Mouse (Mus musculus) induced T-regulatory cell, adult 2 months (primary cell): ENCODE measurements around the gene Fam189a1.

Experiments
- DNase-seq: peaks from one replicate; pipeline ENCODE4 v3.0.0-alpha.2; 2012; ENCODE audit warnings: low read depth

The Fam189a1 gene

DNA sequence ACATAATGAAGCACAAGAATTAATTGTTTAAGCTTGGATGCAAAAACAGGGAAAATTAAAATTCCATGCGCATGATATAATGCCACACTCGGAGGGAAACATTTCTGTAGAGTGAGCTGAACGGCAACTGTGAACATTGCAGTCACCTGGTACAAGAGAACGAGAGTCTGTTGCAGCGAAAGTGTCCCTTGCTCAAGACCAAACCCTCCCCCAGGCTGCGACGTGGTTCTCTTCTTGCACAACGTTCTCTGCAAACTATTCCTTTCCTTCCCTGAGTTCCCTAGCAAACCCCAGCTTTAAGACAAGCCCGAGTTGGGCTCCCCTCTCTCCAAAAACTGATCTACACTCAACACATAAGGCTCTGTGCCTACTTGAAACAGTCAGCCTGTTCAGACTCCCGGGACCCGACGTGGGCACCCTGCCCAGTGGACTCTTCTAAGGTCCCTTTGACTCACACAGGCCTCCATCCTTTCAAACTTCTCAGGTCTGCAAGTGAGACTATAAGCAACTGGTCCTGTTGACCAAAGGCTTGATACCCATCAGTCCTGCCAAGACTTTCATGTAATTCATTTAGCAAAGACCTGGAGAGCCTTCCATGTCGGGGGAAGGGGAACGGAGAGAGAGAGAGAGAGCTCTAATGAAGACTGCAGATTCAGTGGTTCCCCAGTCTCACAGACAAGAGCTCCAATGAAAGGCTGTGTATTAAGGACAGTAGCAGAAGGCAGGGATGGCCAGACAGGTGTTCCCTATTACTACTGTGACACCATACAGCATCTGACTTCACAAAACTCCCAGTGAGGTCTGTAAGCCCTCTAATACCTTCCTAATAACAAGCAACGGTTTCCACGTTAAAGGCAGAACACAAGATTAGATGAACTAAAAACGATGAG lies 51.9 kb downstream of the Fam189a1 start:
- DNase-seq, result no peak

GRCm38 (mm10) chr7:65101661-65102060 lies 54.7 kb downstream of the Fam189a1 start:
- DNase-seq, result no peak

GRCm38 (mm10) chr7:65097708-65098107 lies 58.7 kb downstream of the Fam189a1 start:
- no peak for DNase-seq

GRCm38 (mm10) chr7:65095631-65096107 lies 60.7 kb downstream of the Fam189a1 start:
- no peak for DNase-seq

GRCm38 (mm10) chr7:65093314-65093713 lies 63.1 kb downstream of the Fam189a1 start:
- DNase-seq, result no peak

DNA sequence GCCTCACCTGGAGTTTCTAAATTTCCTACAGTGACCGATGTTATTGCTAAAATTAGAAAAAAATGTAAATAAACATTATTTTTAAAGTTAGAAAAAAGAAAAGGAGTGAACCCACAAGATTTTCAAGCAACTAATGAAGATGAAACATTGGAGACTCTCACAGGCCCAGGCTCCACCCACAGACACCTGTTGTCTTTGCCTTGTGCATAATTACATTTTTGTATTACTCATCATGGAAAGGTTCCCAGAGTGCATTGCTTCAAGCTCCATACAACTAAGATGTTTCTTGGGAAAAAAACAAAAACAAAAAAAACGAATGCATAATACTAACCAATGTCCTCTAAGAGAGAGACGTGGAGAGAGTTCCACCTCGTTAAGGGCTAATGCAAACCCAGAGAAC lies 64.9 kb downstream of the Fam189a1 start:
- no peak for DNase-seq

DNA sequence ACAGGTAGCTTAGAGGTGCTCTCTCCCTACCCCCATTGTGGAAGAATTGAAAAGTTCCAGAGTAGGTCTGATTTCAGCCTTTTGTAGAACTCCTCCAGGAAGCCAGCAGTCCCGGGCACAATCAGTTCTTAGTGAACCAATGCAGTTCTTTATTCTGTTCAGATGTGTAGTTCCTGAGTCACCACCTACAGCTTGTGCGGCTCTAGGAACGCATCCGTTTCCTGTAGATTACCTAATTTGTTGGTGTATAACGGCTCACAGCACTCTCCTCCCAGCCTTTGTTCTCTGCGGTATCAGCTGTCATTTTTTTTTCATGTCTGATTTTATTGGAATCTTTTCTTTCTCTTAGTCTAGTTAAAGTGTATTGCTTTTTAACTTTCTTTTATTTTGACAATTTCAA lies 70.4 kb downstream of the Fam189a1 start:
- no peak for DNase-seq

DNA sequence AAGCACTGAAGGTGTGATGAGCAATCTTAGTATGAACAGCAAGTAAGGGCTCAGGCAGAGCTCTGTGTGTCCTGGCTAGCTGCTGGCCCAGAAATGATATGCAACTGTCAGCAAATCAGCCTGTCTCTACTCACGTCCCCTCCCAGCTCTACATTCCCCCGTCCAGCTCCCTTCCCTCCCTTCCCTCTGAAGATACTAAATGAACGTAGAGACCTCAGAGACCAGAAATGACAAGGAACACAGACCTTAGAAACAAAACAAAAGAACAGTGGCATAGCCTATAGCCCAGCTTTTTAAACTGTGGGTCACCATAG lies 73.6 kb downstream of the Fam189a1 start:
- no peak for DNase-seq

DNA sequence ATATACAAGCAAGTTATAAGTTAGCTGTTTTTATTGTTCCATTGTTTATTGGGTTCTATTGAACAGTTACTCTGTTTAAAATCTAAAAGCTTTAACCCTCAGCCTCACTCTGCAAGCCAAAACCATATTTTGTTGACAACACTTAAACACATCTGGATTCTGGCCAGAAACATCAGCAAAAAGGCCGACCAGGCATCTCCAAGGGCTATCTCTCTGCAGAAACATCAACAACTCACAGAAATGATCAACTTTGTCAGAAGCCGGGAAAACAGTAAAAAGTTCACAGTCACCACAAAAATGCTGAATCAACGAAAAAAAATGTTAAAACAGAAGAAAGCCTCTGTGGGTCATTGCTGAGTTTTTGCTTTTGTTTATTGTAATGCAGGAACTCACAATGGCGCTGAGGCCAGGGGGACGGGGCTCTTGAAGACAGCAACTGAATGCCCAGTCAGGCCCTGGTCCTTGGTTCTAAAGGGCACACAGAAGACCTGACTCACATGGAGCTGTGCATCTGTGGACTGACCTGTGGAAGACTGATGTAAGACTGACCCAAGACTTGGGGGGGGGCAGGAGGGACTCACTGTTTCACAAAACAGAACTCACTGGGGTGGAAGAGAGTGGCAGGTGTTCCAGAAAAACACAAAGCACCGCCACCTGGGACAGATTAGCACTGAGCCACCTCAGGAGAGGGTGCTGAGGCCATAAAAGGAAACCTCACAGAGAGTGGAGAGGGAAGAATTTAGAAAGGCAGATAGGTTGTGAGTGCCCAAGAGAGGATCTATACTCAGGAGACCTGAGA lies 74.2 kb downstream of the Fam189a1 start:
- no peak for DNase-seq

GRCm38 (mm10) chr7:65076134-65076533 lies 80.2 kb downstream of the Fam189a1 start:
- no peak for DNase-seq

- no peak for DNase-seq
These were observed 82.2 kb downstream of the Fam189a1 start for GRCm38 (mm10) chr7:65074194-65074593.

DNA sequence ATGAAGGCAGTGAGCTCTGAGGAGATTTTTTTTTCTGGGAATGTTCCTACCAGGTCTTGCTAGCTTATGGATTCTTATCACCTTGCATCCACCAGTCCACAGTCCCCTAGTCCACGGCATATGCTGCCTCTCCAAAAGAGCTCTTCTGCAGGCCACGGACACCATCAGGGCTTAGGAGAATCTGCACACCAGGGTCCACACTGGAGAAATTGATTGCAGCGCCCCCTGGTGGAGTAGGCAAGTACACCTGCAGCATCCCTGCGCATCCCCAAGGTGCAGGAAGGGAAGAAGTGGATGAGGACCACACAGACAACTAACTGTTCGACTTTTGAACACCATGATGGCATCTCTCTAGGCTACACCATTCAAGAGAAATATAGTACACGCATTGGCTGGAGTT lies 82.8 kb downstream of the Fam189a1 start:
- DNase-seq, result peak; percentile 6

GRCm38 (mm10) chr7:65066211-65066610 lies 90.2 kb downstream of the Fam189a1 start:
- DNase-seq, result no peak

GRCm38 (mm10) chr7:65065457-65065856 lies 90.9 kb downstream of the Fam189a1 start:
- DNase-seq, result no peak

- DNase-seq, result no peak
These were observed 91.7 kb downstream of the Fam189a1 start for GRCm38 (mm10) chr7:65064638-65065037.

GRCm38 (mm10) chr7:65064096-65064495 lies 92.3 kb downstream of the Fam189a1 start:
- DNase-seq, result no peak

DNA sequence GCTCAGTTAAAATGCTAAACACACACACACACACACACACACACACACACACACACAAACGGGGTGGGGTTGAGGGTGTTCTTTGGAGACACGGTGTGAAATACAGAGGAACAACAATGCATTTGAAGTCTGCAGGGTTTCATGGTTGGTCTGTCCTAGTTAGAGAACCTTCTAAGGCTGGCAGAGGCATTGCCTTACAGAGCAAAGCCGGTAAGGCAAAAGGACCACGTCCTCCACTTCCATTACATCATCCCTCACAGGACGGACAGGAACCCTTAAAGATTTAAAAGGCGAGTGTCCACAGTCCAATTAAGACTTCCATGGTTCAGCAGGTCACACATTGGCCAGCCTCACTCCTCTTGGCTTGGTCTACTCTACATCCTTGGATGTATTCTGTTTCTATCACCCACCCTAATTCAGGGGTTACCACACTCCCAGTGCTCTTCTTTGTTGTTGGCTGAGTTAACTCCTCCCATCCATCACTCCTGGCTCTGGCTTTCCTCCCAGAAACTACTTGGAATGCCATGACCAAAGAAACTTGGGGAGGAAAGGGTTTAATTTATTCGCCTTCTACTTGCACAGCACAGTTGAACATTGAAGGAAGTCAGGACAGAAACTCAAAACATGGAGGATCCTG lies 96.1 kb downstream of the Fam189a1 start:
- no peak for DNase-seq

- DNase-seq, result no peak
These were observed 99.5 kb downstream of the Fam189a1 start for GRCm38 (mm10) chr7:65056864-65057263.

DNA sequence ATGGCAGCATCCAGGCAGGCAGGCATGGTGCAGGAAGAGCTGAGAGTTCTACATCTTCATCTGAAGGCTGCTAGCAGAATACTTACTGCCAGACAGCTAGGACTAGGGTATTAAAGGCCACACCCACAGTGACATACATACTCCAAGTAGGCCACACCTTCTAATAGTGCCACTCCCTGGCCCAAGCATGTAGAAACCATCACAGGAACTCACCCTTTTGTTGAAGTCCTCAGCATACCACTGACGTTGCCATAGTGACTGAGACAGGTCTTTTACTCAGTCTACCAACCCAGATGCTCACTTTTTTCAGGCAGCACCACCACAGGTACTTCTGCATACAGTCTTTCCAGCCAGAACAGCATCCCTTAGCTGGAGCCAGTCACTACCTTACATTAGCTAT lies 104.4 kb downstream of the Fam189a1 start:
- DNase-seq, result no peak

DNA sequence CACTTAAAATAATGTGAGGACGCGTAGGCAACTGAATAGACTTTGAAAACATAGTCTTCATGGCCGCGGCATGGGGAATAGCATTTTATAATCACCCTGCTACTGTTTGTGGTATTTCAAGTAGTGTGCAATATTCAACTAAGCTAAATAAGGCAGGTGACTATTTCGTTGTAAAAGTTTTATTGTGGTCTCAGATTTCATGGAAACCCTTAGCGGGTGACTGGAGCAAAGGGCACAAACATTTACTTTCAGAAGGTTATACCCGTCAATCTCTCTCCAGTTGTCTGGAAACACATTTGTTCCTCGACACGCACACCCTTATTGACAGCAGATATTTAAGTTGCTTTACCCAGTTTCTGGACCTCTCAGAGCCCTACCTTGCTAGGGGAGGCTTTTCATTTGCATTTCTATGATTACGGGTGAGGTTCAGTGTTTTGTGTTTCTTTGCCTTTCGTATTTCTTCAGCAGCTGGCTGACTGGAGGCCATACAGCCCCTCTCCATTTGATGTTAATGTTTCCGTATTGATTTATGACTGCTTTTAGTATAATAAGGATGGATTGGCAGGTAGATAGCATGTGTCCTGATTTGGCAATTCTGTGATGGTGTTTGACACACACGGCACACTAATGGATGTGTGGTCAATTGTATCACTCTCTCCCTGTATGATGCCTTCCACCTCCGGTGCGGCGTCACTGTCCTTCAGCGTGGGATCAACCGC lies 107.0 kb downstream of the Fam189a1 start:
- no peak for DNase-seq

DNA sequence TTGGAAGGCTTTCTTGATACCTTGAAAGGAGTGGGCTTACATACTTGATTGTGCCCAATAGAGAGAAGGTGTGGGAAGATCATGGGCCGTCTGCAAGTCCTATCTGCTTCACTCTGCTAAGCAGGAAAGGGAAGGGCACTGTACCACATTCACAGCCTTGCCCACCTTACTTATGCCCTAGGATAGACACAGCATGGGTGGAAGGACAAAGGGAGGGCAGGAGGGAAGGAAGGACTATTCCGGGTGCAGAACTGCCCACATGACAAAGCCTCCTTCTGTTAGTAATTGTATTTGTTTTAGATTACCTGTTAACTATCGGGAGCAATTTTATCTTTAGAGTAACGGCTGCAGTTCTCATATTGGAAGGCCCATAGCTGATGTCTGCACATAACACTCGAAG lies 108.7 kb downstream of the Fam189a1 start:
- no peak for DNase-seq

- DNase-seq, result no peak
These were observed 109.7 kb downstream of the Fam189a1 start for GRCm38 (mm10) chr7:65046690-65047089.
